Mouse (Mus musculus) adrenal gland, adult 2 months (tissue): Measurements from ENCODE around the gene Atg14. TPM values are rescaled to one million over a fixed set of nuclear protein-coding genes. Genes with fewer than 3 reads are reported as not detected.
A peak's percentile ranks its signal among the peaks of the same experiment; 100 is the strongest.

Experiments used
- DNase-seq: peaks from one replicate; pipeline ENCODE4 v3.0.0; 2021
- polyA plus RNA-seq: library from polyadenylated mRNA; depleted of rRNA; stranded (reverse); fragments of >200 nt; gene quantifications from 2 replicates; pipeline ENCODE4 v1.2.3, GENCODE M21; 2012; rRNA removed
- total RNA-seq, 2 experiments: library from RNA; stranded (reverse); gene quantifications; 2 replicates each; pipeline ENCODE4 v1.2.3; 2021

Gene Atg14
- total and polyA plus RNA-seq, 3 experiments: 11.1 to 14.0 (median 13.9) TPM

GRCm38 (mm10) chr14:47506676-47507075 is 63.8 kb downstream of the Atg14 start:
- no peak for DNase-seq

DNA sequence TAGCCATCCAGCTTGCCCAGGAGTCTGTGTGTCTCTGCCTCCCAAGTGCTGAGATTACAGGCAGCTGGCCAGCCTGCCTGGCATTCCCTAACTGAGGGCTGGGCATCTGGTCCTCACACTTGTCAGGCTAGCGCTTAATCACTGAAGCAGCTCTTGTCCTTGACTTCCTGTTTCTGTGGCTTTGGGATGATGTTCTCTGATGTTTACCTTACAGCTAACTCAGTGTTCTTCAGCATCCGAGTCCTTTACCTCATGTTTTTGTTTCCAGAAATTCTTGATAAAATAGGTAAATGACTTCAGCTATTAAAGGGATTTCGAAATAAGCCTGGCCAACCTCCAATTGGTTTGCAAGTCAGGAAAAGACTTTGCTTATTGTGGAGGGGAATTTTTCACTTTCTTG is 66.4 kb downstream of the Atg14 start:
- DNase-seq: peak; percentile 36

GRCm38 (mm10) chr14:47498632-47499031 is 71.8 kb downstream of the Atg14 start:
- no peak for DNase-seq

DNA sequence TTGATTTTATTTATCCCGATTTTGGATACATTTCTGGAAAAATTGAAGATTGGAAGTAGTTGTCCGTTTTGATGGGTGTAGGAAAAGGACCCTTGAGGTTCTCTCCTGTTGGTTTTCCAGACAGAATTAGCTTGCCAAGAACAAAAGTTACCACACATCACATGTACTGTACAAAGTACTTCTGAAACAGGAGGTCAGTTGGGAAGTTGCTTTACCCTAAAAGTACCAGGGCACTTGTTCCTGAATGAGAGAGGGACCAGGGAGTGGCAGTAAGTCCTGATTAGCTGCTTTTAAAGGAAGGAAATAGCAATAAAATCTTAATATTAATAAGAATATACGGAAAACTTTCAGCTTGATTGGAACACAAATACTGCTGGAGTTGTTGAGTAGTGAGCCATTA is 73.3 kb downstream of the Atg14 start:
- no peak for DNase-seq

GRCm38 (mm10) chr14:47495951-47496350 is 74.5 kb downstream of the Atg14 start:
- no peak for DNase-seq

- no peak for DNase-seq
These were observed 76.7 kb downstream of the Atg14 start for GRCm38 (mm10) chr14:47493592-47494361.

Other genes with a start within 250 kb of the Atg14 start
- gene Lgals3, start 202.9 kb downstream of the Atg14 start, total RNA-seq: 10 to 100 TPM; 13.1 to 19.2 TPM
- 57.6 and 60.8 TPM in 2 replicates for gene Lgals3, start 202.9 kb downstream of the Atg14 start, polyA plus RNA-seq
- gene Dlgap5, start 152.2 kb downstream of the Atg14 start, total RNA-seq: 1 to 10 TPM; 1.1 to 1.4 TPM
- 0.23 and 0.27 TPM in 2 replicates for gene Dlgap5, start 152.2 kb downstream of the Atg14 start, polyA plus RNA-seq
- gene Fbxo34, start 120.2 kb downstream of the Atg14 start, total RNA-seq: 10 to 100 TPM; 18.2 to 37.0 TPM
- gene Fbxo34, start 120.2 kb downstream of the Atg14 start, polyA plus RNA-seq: 13.1 and 15.8 TPM in 2 replicates
- gene Ktn1, start 77.8 kb upstream of the Atg14 start, total RNA-seq: 10 to 100 TPM; 38.3 to 55.1 TPM
- 2.1 and 3.4 TPM in 2 replicates for gene Ktn1, start 77.8 kb upstream of the Atg14 start, polyA plus RNA-seq